Mouse (Mus musculus) CH12.LX (cell line): Measurements from ENCODE around the gene Gm5105.

ENCODE experiments used
- CHD2 ChIP-seq: IDR thresholded peaks from 2 replicates; pipeline ENCODE4 v1.6.1; 2011; ENCODE audit warnings: low read length, improper control_type of control experiment
- GABPA ChIP-seq: IDR thresholded peaks from 2 replicates; pipeline ENCODE4 v1.6.1; 2012; ENCODE audit warnings: low read depth, low read length, improper control_type of control experiment, inconsistent platforms; ENCODE audit not compliant: insufficient replicate concordance
- MAX ChIP-seq: IDR thresholded peaks from 2 replicates; pipeline ENCODE4 v1.6.1; 2011; ENCODE audit warnings: low read length, improper control_type of control experiment
- POLR2A ChIP-seq: IDR thresholded peaks from 2 replicates; pipeline ENCODE4 v1.6.1; 2011; ENCODE audit warnings: low read depth, mild to moderate bottlenecking, improper control_type of control experiment, low read length
- SMC3 ChIP-seq: IDR thresholded peaks from 2 replicates; pipeline ENCODE4 v1.6.1; 2011; ENCODE audit warnings: low read depth, low read length, improper control_type of control experiment
- ZMIZ1 ChIP-seq: IDR thresholded peaks from 2 replicates; pipeline ENCODE4 v1.6.1; 2012; ENCODE audit warnings: low read depth, mild to moderate bottlenecking, inconsistent platforms, low read length, improper control_type of control experiment
- ZNF384 ChIP-seq: IDR thresholded peaks from 2 replicates; pipeline ENCODE4 v1.6.1; 2012; ENCODE audit warnings: low read depth, low read length, improper control_type of control experiment, inconsistent platforms

DNA sequence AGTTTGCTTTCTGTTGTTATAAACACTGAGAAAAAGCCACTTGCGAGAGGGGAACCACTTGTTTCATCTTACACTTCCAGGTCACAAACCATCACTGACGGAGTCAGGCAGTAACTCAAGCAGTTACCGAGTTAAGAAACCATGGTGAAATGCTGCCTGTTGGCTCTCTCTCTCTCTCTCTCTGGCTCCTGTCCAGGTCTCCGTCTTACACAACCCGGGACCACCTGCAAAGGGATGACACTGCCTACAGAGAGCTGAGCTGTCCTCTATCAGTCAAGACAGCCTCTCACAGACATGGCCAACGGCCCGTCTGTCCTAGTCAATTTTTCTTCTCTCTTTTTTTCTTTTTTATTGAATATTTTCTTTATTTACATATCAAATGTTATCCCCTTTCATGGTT is 23.9 kb downstream of the Gm5105 start:
- TF ChIP-seq GABPA (no peak), POLR2A (no peak), ZNF384 (no peak), ZMIZ1 (no peak), SMC3 (no peak), MAX (no peak), CHD2 (no peak)
